Mouse (Mus musculus) limb, embryonic 15.5 days (tissue): ENCODE measurements around the gene Enoph1. TPM values are rescaled to one million over a fixed set of nuclear protein-coding genes. Genes with fewer than 3 reads are reported as not detected.

Experiments
- ATAC-seq: fragments of 200-750 bp; cut with Nextera tagmentation; 2 replicates; pipeline ENCODE4 v1.8.0; 2017; ENCODE audit warnings: low read depth, moderate TSS enrichment; ENCODE audit not compliant: insufficient number of reproducible peaks, low FRiP score, low TSS enrichment
- H3K27ac ChIP-seq: fragments of 300-500 bp; sonication (generic); 2 replicates; pipeline ENCODE4 v1.5.1; 2015; ENCODE audit warnings: moderate library complexity, mild to moderate bottlenecking, inconsistent platforms
- H3K27me3 ChIP-seq: fragments of 300-500 bp; sonication (generic); 2 replicates; pipeline ENCODE4 v1.6.1; 2015; ENCODE audit warnings: inconsistent platforms
- H3K36me3 ChIP-seq: fragments of 300-500 bp; sonication (generic); 2 replicates; pipeline ENCODE4 v1.6.1; 2015; ENCODE audit warnings: inconsistent platforms
- H3K4me1 ChIP-seq: fragments of 300-500 bp; sonication (generic); 2 replicates; pipeline ENCODE4 v1.6.1; 2015; ENCODE audit warnings: inconsistent platforms
- H3K4me2 ChIP-seq: fragments of 300-500 bp; sonication (generic); 2 replicates; pipeline ENCODE4 v1.6.1; 2015; ENCODE audit warnings: mild to moderate bottlenecking, inconsistent platforms
- H3K4me3 ChIP-seq: fragments of 300-500 bp; sonication (generic); 2 replicates; pipeline ENCODE4 v1.5.1; 2015; ENCODE audit warnings: mild to moderate bottlenecking, inconsistent platforms
- H3K9ac ChIP-seq: fragments of 300-500 bp; sonication (generic); 2 replicates; pipeline ENCODE4 v1.6.1; 2015; ENCODE audit warnings: inconsistent platforms
- H3K9me3 ChIP-seq: fragments of 300-500 bp; sonication (generic); 2 replicates; pipeline ENCODE4 v1.6.1; 2016; ENCODE audit warnings: inconsistent platforms
- WGBS: fragments of 180-500 bp; shearing (Covaris S2); methylation state at CpG from one replicate; pipeline ENCODE4 v1.1.7; 2015; 5-methylcytosine and 5-hydroxymethylcytosine counted together
- polyA plus RNA-seq: library from polyadenylated mRNA; unstranded; fragments of >200 nt; fragmentation: Nextera tagmentation; extraction: Ambion mirVana; gene quantifications from 2 replicates; pipeline ENCODE4 v1.2.1, GENCODE M21; 2015

Enoph1 gene
- polyA plus RNA-seq, 1 experiment from 2014 or later: 42.6 TPM

DNA sequence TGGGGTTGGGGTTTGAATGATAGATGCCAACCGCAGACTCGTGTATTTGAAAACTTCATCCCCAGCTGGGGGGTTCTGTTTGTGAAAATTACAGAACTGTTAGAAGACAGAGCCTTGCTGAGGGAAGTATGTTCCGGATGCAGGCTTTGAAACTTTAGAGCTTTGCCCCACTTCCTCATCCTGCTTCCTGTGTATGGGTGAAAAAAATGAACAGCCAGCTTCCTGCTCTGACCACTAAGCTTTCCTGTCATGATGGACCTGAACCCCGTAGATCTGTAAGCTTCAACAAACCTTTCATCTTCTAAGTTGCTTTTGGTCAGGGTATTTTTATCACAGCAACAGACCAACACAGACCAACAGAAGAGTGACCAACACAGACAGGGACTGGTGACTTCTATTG is 42.2 kb downstream of the Enoph1 start:
- ATAC-seq: no peak
- Histone ChIP-seq H3K27ac (no peak overlapping the region), H3K4me3 (no peak overlapping the region), H3K27me3 (no peaks in the 10 kb centered on the region), H3K9me3 (no peaks in the 10 kb centered on the region), H3K4me1 (peaks cover 41% of the 10 kb centered on the region), H3K36me3 (no peaks in the 10 kb centered on the region), H3K9ac (no peak overlapping the region), H3K4me2 (no peak overlapping the region)
- 83% methylated on average over 4 of the region's 4 CpGs for WGBS

DNA sequence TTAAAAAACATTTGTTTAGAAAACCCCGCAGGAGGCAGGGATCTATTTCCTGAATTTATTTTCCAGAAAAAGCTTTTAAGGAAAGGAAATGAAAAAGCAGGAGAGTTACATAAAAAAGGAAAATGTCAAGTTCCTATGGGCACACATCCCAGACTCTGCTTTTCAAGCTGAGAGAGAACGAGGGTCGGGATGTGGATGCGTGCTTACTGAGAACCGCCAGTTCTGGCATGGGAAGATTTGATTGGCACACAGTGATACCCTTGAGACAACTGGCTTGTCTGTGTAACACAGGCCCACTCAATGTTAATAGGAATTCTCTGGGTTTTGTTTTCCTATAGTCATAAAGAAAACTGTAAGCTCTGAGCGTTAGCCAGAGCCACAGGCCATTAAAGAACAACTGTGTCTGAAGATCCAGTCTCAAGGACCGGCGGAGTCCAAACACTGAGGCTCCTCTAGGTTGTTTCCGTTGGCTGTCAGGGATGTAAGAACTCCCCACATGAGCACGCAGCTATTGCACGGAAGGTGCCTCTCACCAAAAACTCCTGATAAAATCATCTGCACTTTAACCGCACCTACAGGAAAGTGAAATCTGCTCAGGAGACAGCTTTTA is 44.3 kb downstream of the Enoph1 start:
- H3K27ac ChIP-seq: peak overlapping the region; percentile 68; the same call in 1 of the 2 replicates

DNA sequence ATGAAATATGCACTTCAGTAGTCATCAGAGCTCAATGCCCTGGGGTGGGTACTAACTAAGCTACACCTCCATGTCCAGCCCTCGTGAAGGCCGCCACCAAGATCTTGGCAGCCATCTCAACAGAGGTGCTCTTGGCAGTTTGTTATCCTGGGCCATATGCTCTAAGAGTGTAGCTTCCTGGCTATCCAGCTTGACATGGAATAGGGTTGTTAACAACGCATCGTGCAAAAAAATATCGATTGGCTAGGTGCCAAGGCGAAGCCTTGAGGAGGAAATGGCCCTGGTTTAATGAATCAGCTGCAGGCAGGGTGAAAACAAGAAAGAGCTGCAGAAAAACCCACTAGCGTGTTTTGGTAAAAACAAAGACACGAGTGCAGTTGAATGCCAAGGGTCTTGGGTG is 45.3 kb downstream of the Enoph1 start:
- Histone ChIP-seq H3K4me2 (no peak overlapping the region), H3K9ac (no peak overlapping the region), H3K4me1 (peaks cover 21% of the 10 kb centered on the region; the same call in 1 of the 2 replicates), H3K27ac (no peak overlapping the region), H3K36me3 (no peaks in the 10 kb centered on the region), H3K27me3 (no peaks in the 10 kb centered on the region), H3K9me3 (no peaks in the 10 kb centered on the region), H3K4me3 (no peak overlapping the region)
- ATAC-seq: no peak
- WGBS: 33% methylated on average over 8 of the region's 8 CpGs

More for the DNA sequence above, 44.3 kb downstream of the Enoph1 start:
- H3K4me1 ChIP-seq: peaks cover 26% of the 10 kb centered on the region
- no peak overlapping the region for H3K9ac ChIP-seq
- no peaks in the 10 kb centered on the region for H3K9me3 ChIP-seq
- H3K4me3 ChIP-seq: no peak overlapping the region
- 42% methylated on average over 12 of the region's 12 CpGs for WGBS
- no peaks in the 10 kb centered on the region for H3K36me3 ChIP-seq
- no peaks in the 10 kb centered on the region for H3K27me3 ChIP-seq
- ATAC-seq: peak; percentile 76
- no peak overlapping the region for H3K4me2 ChIP-seq

GRCm38 (mm10) chr5:100090515-100091262 is 50.9 kb downstream of the Enoph1 start:
- 19% methylated on average over 12 of the region's 12 CpGs for WGBS
- H3K9ac ChIP-seq: no peak overlapping the region
- no peak overlapping the region for H3K27ac ChIP-seq
- peaks cover 15% of the 10 kb centered on the region for H3K4me1 ChIP-seq
- H3K27me3 ChIP-seq: 0 out of 2 replicates have a peak, but pooled peaks cover 3% of the 10 kb centered on the region
- H3K4me3 ChIP-seq: no peak overlapping the region
- 0 out of 2 replicates have a peak overlapping the region, but pooled peaks have one; percentile 12 for H3K4me2 ChIP-seq
- ATAC-seq: no peak
- no peaks in the 10 kb centered on the region for H3K36me3 ChIP-seq
- no peaks in the 10 kb centered on the region for H3K9me3 ChIP-seq

GRCm38 (mm10) chr5:100091263-100091594 is 51.4 kb downstream of the Enoph1 start:
- Histone ChIP-seq H3K4me3 (no peak overlapping the region), H3K27me3 (0 out of 2 replicates have a peak, but pooled peaks cover 3% of the 10 kb centered on the region), H3K9me3 (no peaks in the 10 kb centered on the region), H3K9ac (no peak overlapping the region), H3K27ac (no peak overlapping the region), H3K36me3 (no peaks in the 10 kb centered on the region), H3K4me1 (peaks cover 12% of the 10 kb centered on the region), H3K4me2 (peak overlapping the region; percentile 41)
- ATAC-seq: no peak
- 23% methylated on average over 10 of the region's 10 CpGs for WGBS

DNA sequence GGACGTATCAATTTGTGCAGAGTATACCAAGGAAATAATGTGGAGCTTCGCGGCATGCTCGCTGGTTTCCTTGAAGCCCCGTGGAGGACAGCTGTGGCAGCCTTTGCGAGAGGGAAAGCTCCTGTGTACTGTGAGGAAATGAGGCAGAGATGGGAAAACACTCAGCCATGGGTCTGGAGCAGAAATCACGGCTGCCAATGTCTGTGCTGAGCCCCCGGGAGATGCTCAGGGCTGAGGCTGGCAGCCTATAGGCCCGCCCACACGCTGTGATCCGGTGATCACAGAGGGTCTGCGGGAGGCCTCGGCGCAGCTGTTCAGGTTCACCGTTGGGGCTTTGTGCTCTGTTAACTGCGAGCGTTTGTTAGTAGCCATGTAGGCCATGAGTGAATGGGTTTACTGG is 51.8 kb downstream of the Enoph1 start:
- 0 out of 2 replicates have a peak, but pooled peaks have one; percentile 55 for ATAC-seq
- Histone ChIP-seq H3K9me3 (no peaks in the 10 kb centered on the region), H3K4me2 (peak overlapping the region; percentile 41), H3K27ac (no peak overlapping the region), H3K9ac (no peak overlapping the region), H3K4me3 (no peak overlapping the region), H3K27me3 (0 out of 2 replicates have a peak, but pooled peaks cover 3% of the 10 kb centered on the region), H3K36me3 (no peaks in the 10 kb centered on the region), H3K4me1 (peaks cover 12% of the 10 kb centered on the region)
- WGBS: 8% methylated on average over 17 of the region's 17 CpGs

- no peak overlapping the region for H3K9ac ChIP-seq
- H3K27ac ChIP-seq: no peak overlapping the region
- no peaks in the 10 kb centered on the region for H3K9me3 ChIP-seq
- no peaks in the 10 kb centered on the region for H3K36me3 ChIP-seq
- no peak for ATAC-seq
- no peak overlapping the region for H3K4me3 ChIP-seq
- no peaks in the 10 kb centered on the region for H3K27me3 ChIP-seq
- H3K4me1 ChIP-seq: no peaks in the 10 kb centered on the region
- 58% methylated on average over 5 of the region's 5 CpGs for WGBS
- H3K4me2 ChIP-seq: no peak overlapping the region
Measured at GRCm38 (mm10) chr5:100096955-100097354, 57.2 kb downstream of the Enoph1 start.

DNA sequence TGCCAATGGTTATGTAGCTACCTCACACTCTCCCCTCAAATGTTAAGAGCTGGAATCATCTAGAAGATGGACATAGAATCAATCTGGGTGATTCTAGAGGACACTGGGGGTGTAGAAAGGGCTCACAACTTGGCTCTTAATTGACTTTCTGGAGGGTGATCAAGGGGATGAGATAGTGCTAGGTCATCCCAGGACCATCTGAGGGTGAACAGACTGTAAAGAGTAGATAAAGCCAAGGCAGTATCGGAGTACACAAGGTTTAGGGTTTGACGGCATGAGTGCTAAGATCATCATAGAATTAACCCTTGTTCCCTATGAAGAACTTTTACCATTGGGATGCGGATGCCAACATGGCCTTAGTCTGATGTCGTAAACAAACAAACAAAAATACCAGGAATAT is 58.2 kb downstream of the Enoph1 start:
- no peak overlapping the region for H3K4me3 ChIP-seq
- H3K4me2 ChIP-seq: no peak overlapping the region
- H3K36me3 ChIP-seq: no peaks in the 10 kb centered on the region
- no peaks in the 10 kb centered on the region for H3K9me3 ChIP-seq
- ATAC-seq: no peak
- 94% methylated on average over 4 of the region's 4 CpGs for WGBS
- no peak overlapping the region for H3K27ac ChIP-seq
- H3K27me3 ChIP-seq: no peaks in the 10 kb centered on the region
- no peaks in the 10 kb centered on the region for H3K4me1 ChIP-seq
- H3K9ac ChIP-seq: no peak overlapping the region

- no peak overlapping the region for H3K9ac ChIP-seq
- no peak overlapping the region for H3K4me2 ChIP-seq
- H3K4me1 ChIP-seq: no peaks in the 10 kb centered on the region
- H3K27me3 ChIP-seq: no peaks in the 10 kb centered on the region
- H3K27ac ChIP-seq: no peak overlapping the region
- H3K9me3 ChIP-seq: no peaks in the 10 kb centered on the region
- no peaks in the 10 kb centered on the region for H3K36me3 ChIP-seq
- 87% methylated on average over 1 of the region's 1 CpGs for whole genome bisulfite sequencing
- ATAC-seq: no peak
- no peak overlapping the region for H3K4me3 ChIP-seq
Measured at GRCm38 (mm10) chr5:100102395-100102794, 62.6 kb downstream of the Enoph1 start.

GRCm38 (mm10) chr5:100108866-100109265 is 69.1 kb downstream of the Enoph1 start:
- no peak overlapping the region for H3K9ac ChIP-seq
- H3K4me1 ChIP-seq: peaks cover 6% of the 10 kb centered on the region; the same call in 1 of the 2 replicates
- H3K36me3 ChIP-seq: no peaks in the 10 kb centered on the region
- no peak overlapping the region for H3K27ac ChIP-seq
- whole genome bisulfite sequencing: 58% methylated on average over 9 of the region's 9 CpGs
- H3K4me3 ChIP-seq: no peak overlapping the region
- ATAC-seq: peak; percentile 43; the same call in 1 of the 2 replicates
- H3K4me2 ChIP-seq: no peak overlapping the region
- no peaks in the 10 kb centered on the region for H3K27me3 ChIP-seq
- H3K9me3 ChIP-seq: no peaks in the 10 kb centered on the region

GRCm38 (mm10) chr5:100109543-100110282 is 69.9 kb downstream of the Enoph1 start:
- Histone ChIP-seq H3K9me3 (no peaks in the 10 kb centered on the region), H3K27me3 (no peaks in the 10 kb centered on the region), H3K4me1 (peaks cover 6% of the 10 kb centered on the region; the same call in 1 of the 2 replicates), H3K4me3 (no peak overlapping the region), H3K4me2 (no peak overlapping the region), H3K9ac (no peak overlapping the region), H3K36me3 (no peaks in the 10 kb centered on the region), H3K27ac (no peak overlapping the region)
- whole genome bisulfite sequencing: 51% methylated on average over 7 of the region's 7 CpGs
- no peak for ATAC-seq

GRCm38 (mm10) chr5:100110581-100110980 is 70.8 kb downstream of the Enoph1 start:
- Histone ChIP-seq H3K4me3 (no peak overlapping the region), H3K4me1 (peaks cover 6% of the 10 kb centered on the region; the same call in 1 of the 2 replicates), H3K27me3 (no peaks in the 10 kb centered on the region), H3K36me3 (no peaks in the 10 kb centered on the region), H3K4me2 (no peak overlapping the region), H3K9ac (no peak overlapping the region), H3K9me3 (no peaks in the 10 kb centered on the region), H3K27ac (no peak overlapping the region)
- no peak for ATAC-seq
- 60% methylated on average over 3 of the region's 3 CpGs for WGBS
